Mouse (Mus musculus): Measurements from ENCODE around the gene Ap1g2. TPM values are rescaled to one million over a fixed set of nuclear protein-coding genes. Genes with fewer than 3 reads are reported as not detected.

Gene Ap1g2
- total RNA-seq, 2 experiments from 2014 or later: 15.8 to 18.6 TPM

DNA sequence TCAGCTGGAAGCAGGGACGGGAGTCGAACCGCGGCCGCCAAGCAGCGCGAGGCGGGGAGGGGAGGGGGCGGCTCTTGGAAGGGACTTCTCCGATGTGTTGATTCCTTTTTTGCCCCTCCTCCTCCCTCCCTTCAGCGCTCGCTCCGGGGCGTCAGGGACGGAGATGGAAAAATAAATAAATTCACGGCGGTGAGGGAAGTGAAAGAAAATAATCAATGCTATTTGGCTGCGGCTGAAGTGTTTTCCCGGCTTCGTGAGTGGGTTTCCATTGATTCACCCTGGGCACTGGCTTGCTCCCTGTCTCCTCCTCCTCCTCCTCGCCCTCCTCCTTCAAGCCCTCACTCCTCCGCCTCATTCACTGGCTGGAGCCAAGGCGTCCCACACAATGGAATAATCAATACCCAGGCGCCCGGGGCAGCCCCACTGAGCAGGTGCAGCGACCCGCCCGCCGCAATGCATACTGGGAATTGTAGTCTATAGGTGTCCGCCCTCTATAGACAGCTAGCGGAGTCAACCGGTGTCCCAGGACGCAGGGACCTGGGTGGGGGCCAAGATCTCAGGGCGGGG, 14.3 kb downstream of the Ap1g2 start, which contains the start of gene Zfhx2:
Gene Zfhx2 (minus strand): TSS at position 314 of the 567 bp plus-strand sequence.
- peak; percentile 91 to 97 for DNase-seq (ENCODE audit: low spot score in 2 of 2)

DNA sequence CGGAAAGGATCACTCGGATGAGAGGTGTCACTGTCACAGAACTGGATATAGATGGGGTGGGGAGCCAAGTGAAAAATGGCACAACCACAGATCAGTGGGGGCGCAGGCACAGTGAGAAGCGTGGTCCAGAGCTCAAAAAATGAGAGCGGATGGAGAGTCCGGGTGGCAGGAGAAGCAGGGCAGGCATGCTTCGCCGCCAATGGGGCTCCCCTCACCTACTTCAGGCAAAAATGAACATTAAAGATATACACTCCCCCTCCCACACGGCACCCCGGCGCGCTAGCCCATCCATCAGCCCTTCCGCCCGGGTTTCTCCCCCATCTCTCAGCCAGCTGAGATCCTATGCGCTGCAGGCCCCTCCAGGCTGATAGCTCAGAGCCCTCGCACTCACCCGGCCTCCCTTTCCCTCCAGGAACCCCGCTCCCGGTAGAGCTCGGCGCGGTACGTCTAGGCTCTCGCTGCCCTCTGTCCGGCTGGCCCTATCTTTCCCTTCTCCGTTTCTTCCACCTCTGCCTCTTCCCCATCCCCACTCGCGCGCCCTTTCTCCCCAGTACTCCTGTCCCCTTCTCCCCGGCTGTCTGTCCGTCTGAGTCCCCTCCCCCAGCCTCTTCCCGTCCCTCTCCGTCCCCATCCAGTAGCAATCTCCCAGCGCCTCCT, 15.1 kb downstream of the Ap1g2 start:
- DNase-seq (ENCODE audit: low spot score in 2 of 2): no peak

DNA sequence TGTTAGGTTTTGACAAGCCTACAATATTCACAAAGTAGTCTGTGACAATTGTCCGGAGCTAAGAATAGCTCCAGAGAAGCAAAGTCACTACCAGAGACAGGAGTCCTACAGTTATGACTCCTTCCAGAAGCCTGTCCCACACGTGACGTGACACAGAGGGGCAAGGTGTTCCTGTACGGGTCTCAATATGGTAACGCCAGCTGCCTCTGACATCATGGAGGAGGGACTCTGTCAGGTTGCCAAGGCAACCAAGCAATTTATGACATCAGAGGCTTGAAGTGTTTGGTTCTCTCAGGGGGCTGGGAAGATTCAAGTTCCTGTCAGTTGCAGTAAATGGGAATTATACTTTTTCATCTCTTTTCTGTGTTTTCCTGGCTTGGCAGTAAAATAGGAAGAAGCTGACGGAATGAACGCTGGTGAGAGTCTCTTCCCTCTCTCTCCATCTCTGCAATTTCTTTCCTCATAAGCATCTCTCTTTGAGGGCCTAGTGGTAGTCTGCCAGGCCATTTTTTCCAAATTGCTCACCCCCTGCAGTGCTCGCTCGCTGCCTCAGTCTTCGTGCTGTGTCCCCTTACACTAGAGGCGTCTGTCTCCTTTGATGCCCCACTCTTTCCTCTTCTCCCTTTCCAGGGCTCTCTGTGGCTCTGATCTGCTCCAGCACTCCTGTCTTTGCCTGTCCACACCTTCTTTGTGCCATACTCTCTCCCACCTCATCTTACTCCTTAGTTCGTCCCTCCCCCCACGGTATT, 17.0 kb downstream of the Ap1g2 start:
- peak in 1 of 2 experiments; percentile 79 for DNase-seq (ENCODE audit: low spot score in 2 of 2)

DNA sequence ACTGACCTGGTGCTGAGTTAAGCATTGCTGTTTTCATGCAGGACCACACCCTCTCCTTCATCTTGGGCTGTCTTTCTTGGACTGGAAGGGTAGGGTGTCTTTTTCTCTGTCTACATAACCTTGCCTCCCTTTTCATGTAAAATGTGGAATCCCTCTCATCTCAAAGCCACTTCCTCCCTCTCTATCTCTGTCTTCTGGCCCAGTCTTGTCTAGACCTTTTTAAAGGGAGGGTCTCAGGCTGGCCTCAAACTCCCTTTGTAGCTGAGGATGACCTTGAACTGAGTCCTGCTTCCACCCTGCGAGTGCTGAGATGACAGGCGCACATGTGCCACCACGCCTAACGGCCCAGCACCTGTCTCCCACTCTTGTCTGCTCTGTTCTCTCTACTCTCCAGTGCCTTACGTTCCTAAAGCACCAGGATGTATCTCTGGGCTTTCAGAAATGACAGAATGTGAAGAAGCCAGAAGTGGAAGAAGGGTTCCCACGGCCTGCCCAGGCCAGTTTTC, 20.3 kb downstream of the Ap1g2 start:
- no peak for DNase-seq (ENCODE audit: low spot score in 2 of 2)

DNA sequence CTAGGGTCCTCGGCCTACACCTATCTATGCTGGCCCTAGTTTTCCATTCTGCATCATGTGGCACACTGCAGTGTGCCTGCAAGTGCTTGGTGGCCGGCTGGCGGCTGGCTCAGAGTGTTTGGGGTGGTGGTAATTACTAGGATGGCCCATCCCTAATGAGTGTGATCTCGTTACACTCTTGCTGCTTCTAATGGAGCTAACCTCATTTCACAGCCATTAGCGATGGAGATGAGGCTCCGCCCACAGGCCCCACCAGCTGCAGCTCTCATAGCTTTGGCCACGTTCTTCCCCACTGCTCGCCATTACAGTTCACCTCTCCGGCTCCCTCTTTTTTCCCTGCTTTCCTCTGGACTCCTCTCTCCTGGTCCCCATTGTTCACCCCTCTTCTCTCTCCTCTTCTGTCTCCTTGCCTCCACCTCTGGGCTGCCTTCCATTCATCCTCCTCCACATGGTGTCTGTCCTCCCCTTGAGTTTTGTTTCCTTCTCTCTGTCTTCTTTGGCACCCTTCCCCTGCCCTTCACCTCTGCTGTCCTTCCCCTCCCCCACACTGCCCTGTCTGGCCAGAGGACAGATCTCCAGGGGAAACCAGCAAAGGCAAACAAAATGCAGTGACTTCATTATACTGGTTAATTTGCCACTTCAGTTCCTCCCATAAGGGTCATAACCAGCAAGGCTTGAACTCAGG, 20.9 kb downstream of the Ap1g2 start:
- DNase-seq (ENCODE audit: low spot score in 2 of 2): no peak

DNA sequence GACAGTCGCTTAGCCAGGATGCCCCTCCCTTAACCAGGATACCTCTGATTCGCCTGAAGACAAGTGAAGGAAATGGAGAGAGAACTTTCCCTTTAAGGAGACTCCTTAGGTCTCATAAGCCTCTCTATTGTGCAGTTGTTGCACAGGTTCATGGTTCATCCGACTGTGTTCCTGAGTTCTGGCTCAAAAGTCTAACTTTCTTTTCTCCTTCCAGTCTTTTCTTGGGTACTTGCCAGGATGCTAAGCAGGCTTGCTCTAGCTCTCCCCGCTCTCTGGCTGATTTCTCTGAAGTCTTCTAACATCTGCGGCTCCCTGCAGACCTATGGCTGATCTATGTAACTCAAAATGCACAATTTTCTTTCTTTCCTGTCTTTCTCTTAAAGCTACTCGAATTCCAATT, 22.9 kb downstream of the Ap1g2 start:
- DNase-seq (ENCODE audit: low spot score in 2 of 2): no peak

DNA sequence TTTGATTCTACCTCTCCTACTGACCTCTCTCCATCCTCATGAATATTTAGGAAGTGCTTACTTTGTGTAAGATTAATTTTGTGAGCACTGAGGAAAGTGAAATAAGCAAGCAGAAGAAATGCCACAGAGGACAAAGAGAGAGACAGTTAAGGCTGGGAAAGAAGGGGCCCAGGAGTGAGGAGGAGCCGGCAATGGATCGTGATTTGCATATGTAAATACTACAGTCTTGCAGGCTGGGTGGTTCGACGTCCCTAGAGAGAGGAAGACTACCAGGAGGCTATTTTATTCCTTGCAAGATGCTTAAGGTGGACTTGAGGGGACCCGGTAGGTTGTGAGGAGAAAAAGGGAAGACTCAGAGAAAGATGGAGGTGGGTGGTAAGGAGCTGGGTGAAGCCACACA, 25.3 kb downstream of the Ap1g2 start:
- no peak for DNase-seq (ENCODE audit: low spot score in 2 of 2)

DNA sequence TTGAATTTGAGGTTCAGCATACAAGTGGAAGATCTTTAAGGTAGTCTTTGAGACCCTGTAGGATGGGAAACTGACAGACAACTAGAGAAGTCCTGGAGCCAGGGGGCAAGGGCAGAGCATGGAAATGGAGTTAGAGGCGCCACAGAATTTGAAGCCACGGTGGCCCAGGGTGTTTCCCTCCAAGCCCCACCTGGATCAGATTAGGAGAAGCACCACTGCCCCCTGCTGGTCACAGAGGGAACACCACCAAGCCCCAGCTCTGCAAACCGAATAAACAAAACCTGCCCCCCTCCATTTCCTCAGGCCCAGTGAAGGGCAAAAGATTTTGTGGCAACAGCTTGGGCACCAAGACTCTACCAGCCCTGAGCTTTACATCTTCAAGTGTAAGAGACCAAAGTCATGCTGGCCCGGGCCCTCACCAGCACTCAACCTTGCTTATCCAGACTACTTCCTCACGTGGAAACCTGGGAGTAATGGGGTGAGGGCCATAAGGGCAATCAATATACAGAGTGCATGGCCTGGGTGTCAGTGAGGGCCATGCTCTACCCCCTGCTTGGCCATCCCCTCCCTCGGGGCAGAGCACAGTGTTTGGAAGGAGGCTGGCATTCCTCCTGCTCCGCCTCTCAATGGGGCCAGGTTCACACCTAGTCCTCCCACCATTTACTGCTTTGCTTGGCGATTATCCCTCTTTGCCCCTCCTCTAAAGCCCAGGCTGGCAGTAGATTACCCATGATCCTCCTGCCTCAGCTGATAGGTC, 27.0 kb downstream of the Ap1g2 start:
- peak in 1 of 2 experiments; percentile 70 for DNase-seq (ENCODE audit: low spot score in 2 of 2)

DNA sequence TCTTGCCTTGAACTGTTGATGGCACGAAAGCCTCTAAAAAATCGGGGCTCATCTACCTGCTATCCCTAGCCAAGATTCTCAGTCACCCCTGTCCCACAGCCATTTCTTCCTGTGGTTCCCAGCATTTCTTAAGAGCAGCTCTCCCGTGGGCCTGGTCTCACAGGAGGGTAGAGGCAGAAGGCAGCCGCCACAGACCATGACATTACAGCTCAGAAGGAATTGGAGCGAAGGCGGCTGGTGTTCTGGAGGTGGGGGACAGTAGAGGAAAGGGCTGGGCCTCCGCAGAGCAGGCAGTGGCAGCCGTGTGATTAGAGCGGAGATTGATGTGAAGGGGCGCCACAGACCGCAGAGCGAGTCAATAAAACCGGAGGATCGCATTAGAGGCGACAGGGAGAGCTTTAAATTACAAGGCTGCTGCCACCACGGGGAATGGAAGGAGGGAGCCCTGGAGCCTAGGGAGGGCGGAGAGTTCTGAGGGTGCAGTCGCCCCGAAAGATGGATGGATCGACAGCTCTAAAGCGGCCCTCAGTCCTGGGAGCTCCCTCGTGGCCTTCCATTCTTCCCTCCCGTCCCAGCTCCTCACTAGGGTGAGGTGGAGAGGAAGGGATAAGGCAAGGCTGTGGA, 27.9 kb downstream of the Ap1g2 start:
- DNase-seq (ENCODE audit: low spot score in 2 of 2): no peak

DNA sequence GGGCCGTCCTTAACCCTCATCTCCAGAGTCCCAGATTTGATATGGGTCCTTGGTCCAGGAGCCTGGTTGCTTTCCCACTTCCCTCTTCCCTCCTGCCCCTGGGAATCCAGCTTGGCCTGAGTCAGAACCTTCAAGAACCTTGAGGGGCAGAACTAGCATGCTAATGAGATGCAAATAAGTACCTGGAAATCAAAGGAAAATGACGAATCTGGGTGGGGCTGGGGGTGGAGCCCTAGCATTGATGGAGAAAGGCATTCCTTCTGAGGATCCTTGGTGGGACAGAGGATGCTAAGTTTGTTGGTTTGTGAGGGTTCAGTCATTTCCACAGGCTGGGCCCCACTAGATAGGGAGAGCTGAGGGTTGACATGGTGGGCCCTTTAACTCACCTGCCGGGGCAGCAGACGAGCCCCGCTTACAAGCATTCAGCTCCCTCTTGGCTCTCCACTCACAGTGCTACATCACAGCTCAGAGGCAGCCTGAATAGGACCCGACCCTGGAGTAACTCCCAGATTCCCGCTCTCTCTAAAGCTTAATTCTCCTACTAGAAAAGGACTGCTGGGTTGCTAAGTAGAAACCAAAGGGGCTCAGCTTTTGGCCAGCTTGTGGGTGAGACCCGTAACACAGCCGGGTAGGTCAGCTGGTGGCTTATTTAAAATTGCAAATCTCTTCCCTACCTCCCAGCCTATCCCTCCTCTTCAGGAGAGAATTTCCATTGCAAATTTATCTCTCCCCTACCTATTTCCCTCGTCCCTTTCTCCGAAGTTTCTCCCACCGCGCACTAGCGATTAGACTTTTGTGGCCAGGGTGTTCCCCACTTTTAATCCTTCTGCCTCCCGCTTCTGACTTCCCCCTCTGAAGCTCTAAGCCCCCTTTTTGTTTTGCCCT, 28.7 kb downstream of the Ap1g2 start:
- DNase-seq (ENCODE audit: low spot score in 2 of 2): peak in 1 of 2 experiments; percentile 67

DNA sequence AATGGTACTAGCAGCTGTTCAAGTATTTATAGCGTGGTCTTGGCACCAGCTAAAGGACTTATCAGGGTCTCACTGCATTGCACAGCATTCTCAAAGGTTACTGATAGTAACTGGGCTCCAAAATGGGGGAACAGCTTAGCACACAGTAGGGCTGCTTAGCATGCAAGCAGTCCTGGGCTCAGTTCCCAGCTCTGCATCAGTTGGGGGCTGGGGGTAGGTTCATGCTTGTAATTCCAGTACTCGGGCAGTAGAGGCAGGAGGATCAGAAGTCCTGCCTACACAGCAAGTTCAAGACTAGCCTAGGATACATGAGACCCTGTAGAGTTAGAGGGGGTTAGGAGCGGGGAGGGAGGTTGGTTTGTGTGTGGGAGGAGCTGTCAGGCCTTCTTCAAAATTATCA, 29.4 kb downstream of the Ap1g2 start:
- DNase-seq (ENCODE audit: low spot score in 2 of 2): no peak

DNA sequence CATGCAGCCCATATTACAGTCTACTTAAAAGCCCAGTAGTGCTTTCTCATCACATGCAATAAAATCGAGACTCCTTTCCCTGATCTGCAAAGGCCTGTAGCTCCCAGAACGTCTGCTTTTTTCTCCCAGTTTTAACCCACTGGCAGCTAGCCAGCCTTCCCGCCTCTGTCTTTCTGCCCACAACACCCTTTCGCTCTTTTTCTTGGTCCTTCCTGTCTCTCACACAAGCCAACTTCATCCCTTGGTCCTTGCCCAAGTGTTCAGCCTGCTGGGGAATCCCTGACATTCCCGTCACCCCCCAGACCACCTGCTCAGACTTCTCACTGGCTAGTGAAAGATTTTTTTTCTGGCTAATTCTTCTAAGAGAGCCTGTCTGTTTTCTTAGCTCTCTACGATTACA, 30.2 kb downstream of the Ap1g2 start:
- DNase-seq (ENCODE audit: low spot score in 2 of 2): no peak

DNA sequence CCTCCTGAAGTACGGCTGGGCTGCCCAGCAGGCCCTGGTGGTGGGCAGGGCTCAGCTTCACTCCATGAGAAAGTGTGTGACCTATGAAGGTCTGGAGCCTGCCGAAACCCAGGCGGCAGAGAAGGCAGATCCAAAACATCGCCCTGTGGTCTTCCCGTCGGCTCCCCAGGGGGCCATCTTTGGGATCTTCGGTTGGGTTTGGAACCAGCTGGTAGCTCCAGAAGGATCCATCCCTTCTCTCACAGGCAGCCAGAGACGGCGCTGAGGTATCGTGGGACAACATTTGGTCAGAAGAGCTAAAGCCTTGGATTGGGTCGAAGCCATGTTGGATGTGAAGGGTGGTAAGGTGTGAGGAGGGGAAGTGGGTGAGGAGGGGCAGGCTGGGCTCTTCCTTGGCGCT, 32.0 kb downstream of the Ap1g2 start:
- no peak for DNase-seq (ENCODE audit: low spot score in 2 of 2)

DNA sequence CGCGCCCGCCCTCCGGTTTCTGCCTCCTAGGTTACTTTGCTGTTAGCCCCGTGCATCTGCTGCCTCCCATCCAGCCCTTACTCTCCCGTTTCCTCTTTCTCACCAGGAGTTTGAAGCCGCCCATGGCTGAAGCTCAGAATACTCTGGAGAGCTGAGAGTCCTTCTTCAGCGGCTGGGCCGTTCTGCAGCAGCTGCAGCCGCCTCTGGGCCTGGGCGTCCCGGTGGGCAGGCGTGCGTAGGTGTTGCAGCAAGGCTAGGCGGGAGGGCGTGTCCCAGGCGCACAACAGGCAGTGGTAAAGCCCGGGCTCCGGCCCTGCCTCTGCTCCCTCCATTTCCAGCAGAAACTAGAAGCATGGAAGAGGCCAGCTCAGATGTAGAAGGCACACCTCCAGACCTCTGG, 34.6 kb downstream of the Ap1g2 start:
- DNase-seq (ENCODE audit: low spot score in 2 of 2): no peak

DNA sequence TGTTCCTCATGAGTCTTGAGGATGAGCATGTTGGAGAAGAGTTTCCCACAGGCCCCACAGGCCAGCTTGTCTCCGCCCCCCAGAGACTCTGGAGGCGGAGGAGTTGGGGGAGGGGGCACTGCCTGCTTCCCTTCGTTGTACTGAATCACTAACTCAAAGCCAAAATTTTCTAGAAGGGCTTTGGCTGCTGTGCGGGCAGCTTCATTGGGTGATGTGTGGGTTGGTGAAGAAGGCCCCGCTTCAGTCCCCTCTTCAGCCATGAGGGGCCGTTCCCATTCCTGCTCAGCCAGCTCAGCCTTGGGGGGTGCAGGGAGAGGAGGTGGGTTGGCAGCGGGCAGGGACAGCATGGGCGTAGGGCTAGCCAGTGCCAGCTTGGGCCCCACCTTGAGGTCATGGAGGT, 40.4 kb downstream of the Ap1g2 start:
- no peak for DNase-seq (ENCODE audit: low spot score in 2 of 2)

DNA sequence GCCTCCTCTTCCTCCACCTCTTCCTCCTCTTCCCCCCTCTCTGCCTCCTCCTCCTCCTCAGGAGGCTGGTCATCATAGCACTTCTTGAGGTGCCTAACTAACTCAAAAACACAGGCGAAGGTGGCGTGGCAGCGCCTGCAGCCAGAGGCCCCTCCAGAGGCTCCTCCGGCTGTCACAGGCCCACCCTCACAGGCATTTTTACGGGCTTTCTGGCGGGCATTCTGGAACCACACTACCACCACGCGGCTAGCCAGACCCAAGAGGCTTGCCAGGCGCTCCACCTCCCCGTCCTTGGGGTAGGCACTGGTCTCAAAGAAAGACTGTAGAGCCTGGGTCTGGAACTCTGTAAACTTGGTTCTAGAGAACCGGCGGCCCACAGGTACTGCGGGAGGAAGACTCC, 41.0 kb downstream of the Ap1g2 start:
- DNase-seq (ENCODE audit: low spot score in 2 of 2): no peak

DNA sequence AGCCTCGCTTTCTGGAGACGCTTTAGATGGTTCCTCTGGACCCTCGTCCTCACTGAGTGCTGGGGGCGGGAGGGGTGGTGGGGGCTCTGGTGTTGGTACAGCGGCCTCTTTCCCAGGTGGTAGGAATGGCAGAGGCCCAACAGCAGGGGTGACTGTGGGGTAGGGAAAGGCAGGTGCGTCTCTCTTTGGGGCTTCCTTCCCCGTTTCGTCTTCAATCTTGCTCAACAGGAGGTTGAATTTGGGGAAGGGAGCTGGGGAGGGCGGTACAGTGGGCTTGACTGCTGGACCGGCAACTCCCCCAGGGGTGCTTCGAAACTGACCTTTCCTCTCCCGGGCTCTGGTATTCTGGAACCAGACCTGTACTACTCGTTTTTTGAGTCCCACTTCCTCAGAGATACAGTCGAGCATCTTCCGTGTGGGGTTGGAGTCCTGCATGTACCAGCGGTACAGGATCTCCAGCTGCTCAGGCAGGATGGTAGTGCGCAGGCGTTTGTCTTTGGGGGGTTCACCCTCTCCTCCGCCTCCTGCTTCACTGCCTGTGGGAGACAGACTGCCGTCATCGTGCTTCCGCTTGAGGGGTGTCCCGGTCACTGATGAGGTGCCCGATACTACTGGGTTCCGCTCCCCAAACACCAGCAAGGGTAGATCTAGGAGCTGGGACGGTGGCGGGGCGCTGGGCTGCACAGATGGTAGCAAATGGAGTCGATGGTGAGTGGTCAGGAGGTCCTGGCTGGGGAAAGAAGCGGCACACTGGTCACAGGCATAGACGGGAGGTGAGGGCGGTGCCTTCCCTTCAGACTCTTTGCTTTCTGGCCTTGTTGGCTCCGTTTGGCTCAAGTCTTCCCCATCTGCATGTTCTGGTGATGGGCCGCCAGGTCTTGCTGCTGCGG, 41.7 kb downstream of the Ap1g2 start:
- no peak for DNase-seq (ENCODE audit: low spot score in 2 of 2)

DNA sequence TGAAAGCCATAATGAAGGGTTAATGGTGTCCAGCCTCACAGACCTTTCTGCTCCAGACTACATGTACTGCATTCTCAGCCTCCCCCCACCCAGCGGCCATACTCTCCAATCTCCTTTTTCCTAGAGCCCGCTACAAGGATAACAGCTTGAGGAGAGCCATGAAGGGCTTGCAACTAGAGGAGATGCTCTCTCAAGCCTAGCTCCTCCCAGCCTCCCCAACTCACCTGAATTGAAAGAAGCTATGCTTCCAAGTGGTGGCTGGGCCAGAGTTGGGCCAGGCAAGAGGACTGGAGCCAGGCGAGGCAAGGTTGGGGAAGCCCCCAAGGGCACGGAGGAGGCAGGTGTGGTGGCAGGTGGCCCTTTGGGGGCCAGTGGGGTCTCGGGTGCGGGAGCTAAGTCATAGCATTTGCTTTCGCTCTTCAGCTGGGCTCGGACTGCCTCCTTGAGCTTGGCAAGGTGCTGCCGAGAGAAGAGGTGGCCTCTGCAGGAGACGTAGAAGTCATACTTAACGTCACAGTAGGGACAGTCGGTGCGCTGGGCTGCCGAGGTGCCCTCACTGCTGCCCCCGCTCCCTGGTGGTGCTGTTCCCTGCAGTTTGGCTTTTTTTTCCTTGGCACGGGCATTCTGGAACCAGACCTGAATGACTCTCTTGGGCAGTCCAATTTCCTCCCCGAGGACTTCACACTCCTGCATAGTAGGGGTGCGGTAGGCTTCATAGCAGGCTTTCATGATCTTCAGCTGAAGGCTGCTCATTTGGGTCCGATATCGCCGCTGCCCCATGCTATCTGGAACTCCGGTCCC, 42.6 kb downstream of the Ap1g2 start:
- no peak for DNase-seq (ENCODE audit: low spot score in 2 of 2)

All from layer of hippocampus, postnatal 14 days (tissue).